Mouse (Mus musculus) liver, adult 2 months (tissue): ENCODE measurements around the gene Gm6588. TPM values are rescaled to one million over a fixed set of nuclear protein-coding genes. Genes with fewer than 3 reads are reported as not detected.

Experiments
- DNase-seq: peaks from one replicate; pipeline ENCODE4 v3.0.0-alpha.2; 2011; ENCODE audit warnings: low read depth, low spot score; ENCODE audit errors: extremely low read depth
- H3K27ac ChIP-seq: fragments of 200-500 bp; replicated peaks from 2 replicates; pipeline ENCODE4 v1.5.1; 2012; ENCODE audit warnings: low read depth, mild to moderate bottlenecking, control low read depth, inconsistent platforms, low read length; ENCODE audit not compliant: insufficient read depth
- H3K27me3 ChIP-seq: fragments of 200-500 bp; 2 replicates; pipeline ENCODE4 v1.6.1; 2012; ENCODE audit warnings: mild to moderate bottlenecking, moderate library complexity, low read length, inconsistent platforms; ENCODE audit not compliant: control insufficient read depth, insufficient read depth
- H3K36me3 ChIP-seq: fragments of 200-500 bp; 2 replicates; pipeline ENCODE4 v1.6.1; 2012; ENCODE audit warnings: low read length, inconsistent platforms; ENCODE audit not compliant: control insufficient read depth, insufficient read depth
- H3K4me1 ChIP-seq: fragments of 200-500 bp; 2 replicates; pipeline ENCODE4 v1.6.1; 2011; ENCODE audit warnings: low read length; ENCODE audit not compliant: control insufficient read depth, insufficient read depth
- H3K4me3 ChIP-seq: fragments of 200-500 bp; 2 replicates; pipeline ENCODE4 v1.5.1; 2011; ENCODE audit warnings: low read depth, mild to moderate bottlenecking, control low read depth, low read length, moderate library complexity; ENCODE audit not compliant: insufficient read depth
- H3K79me2 ChIP-seq: fragments of 200-500 bp; 2 replicates; pipeline ENCODE4 v1.6.1; 2012; ENCODE audit warnings: inconsistent platforms, mild to moderate bottlenecking, low read length, moderate library complexity; ENCODE audit not compliant: control insufficient read depth, insufficient read depth
- H3K9ac ChIP-seq: fragments of 200-500 bp; 2 replicates; pipeline ENCODE4 v1.6.1; 2012; ENCODE audit warnings: low read depth, mild to moderate bottlenecking, control low read depth, inconsistent platforms, low read length
- CTCF ChIP-seq: fragments of 200-500 bp; IDR thresholded peaks from 2 replicates; pipeline ENCODE4 v1.5.1; 2011; ENCODE audit warnings: low read depth, low read length, control low read depth
- POLR2A ChIP-seq: fragments of 200-500 bp; IDR thresholded peaks from 2 replicates; pipeline ENCODE4 v1.6.1; 2011; ENCODE audit warnings: low read length, control low read depth; ENCODE audit not compliant: insufficient read depth; ENCODE audit errors: extremely low read depth
- WGBS: fragments of 180-500 bp; shearing (Covaris S2); methylation state at CpG from one replicate; pipeline ENCODE4 v1.1.7; 2018; 5-methylcytosine and 5-hydroxymethylcytosine counted together
- polyA plus RNA-seq: library from polyadenylated mRNA; depleted of rRNA; stranded (reverse); fragments of >200 nt; gene quantifications from 2 replicates; pipeline ENCODE4 v1.2.3, GENCODE M21; 2012
- total RNA-seq: library from RNA; depleted of rRNA; stranded (reverse); fragments of >200 nt; gene quantifications from 2 replicates; pipeline ENCODE4 v1.2.3, GENCODE M21; 2014

Gm6588 gene
- total and polyA plus RNA-seq, 2 experiments, result not detected

- H3K27me3 ChIP-seq, result no peaks in the 10 kb centered on the region
- 25% methylated on average over 14 of the region's 14 CpGs for WGBS
- no peaks in the 10 kb centered on the region for H3K36me3 ChIP-seq
Observed at GRCm38 (mm10) chr5:112431120-112431775, 18.0 kb upstream of the Gm6588 start.

GRCm38 (mm10) chr5:112432033-112432432 lies 17.2 kb upstream of the Gm6588 start:
- Histone ChIP-seq H3K27me3 (no peaks in the 10 kb centered on the region), H3K4me3 (no peak overlapping the region), H3K36me3 (no peaks in the 10 kb centered on the region), H3K4me1 (no peaks in the 10 kb centered on the region), H3K27ac (no peak overlapping the region), H3K79me2 (no peaks in the 10 kb centered on the region), H3K9ac (no peak overlapping the region)
- TF ChIP-seq POLR2A (no peak), CTCF (no peak)
- no peak for DNase-seq
- WGBS, result 78% methylated on average over 5 of the region's 5 CpGs

More at GRCm38 (mm10) chr5:112431120-112431775, 18.0 kb upstream of the Gm6588 start:
- H3K4me3 ChIP-seq, result no peak overlapping the region
- H3K9ac ChIP-seq, result no peak overlapping the region
- no peak overlapping the region for H3K27ac ChIP-seq
- H3K79me2 ChIP-seq, result no peaks in the 10 kb centered on the region
- no peaks in the 10 kb centered on the region for H3K4me1 ChIP-seq
- TF ChIP-seq CTCF (no peak), POLR2A (no peak)
- DNase-seq, result no peak

GRCm38 (mm10) chr5:112433004-112433403 lies 16.2 kb upstream of the Gm6588 start:
- no peaks in the 10 kb centered on the region for H3K79me2 ChIP-seq
- no peak overlapping the region for H3K4me3 ChIP-seq
- WGBS, result 3% methylated on average over 8 of the region's 8 CpGs
- TF ChIP-seq POLR2A (no peak), CTCF (peak; percentile 81)
- H3K9ac ChIP-seq, result no peak overlapping the region
- no peaks in the 10 kb centered on the region for H3K27me3 ChIP-seq
- no peak overlapping the region for H3K27ac ChIP-seq
- peak; percentile 25 for DNase-seq
- no peaks in the 10 kb centered on the region for H3K4me1 ChIP-seq
- H3K36me3 ChIP-seq, result no peaks in the 10 kb centered on the region

GRCm38 (mm10) chr5:112438535-112438934 lies 10.7 kb upstream of the Gm6588 start:
- H3K36me3 ChIP-seq, result no peaks in the 10 kb centered on the region
- TF ChIP-seq CTCF (no peak), POLR2A (no peak)
- DNase-seq, result no peak
- H3K9ac ChIP-seq, result no peak overlapping the region
- H3K27me3 ChIP-seq, result no peaks in the 10 kb centered on the region
- H3K79me2 ChIP-seq, result no peaks in the 10 kb centered on the region
- H3K4me1 ChIP-seq, result no peaks in the 10 kb centered on the region
- no peak overlapping the region for H3K27ac ChIP-seq
- WGBS, result 54% methylated on average over 10 of the region's 10 CpGs
- H3K4me3 ChIP-seq, result no peak overlapping the region

GRCm38 (mm10) chr5:112453088-112453487 lies 3.9 kb downstream of the Gm6588 start:
- Histone ChIP-seq H3K4me3 (no peak overlapping the region), H3K4me1 (no peaks in the 10 kb centered on the region), H3K79me2 (no peaks in the 10 kb centered on the region), H3K27ac (no peak overlapping the region), H3K27me3 (no peaks in the 10 kb centered on the region), H3K36me3 (no peaks in the 10 kb centered on the region), H3K9ac (no peak overlapping the region)
- no peak for TF ChIP-seq CTCF
- TF ChIP-seq POLR2A, result no peak
- DNase-seq, result no peak
- 61% methylated on average over 9 of the region's 9 CpGs for WGBS

GRCm38 (mm10) chr5:112454966-112455555 lies 5.8 kb downstream of the Gm6588 start:
- Histone ChIP-seq H3K4me3 (no peak overlapping the region), H3K9ac (no peak overlapping the region), H3K4me1 (no peaks in the 10 kb centered on the region), H3K79me2 (no peaks in the 10 kb centered on the region), H3K27ac (no peak overlapping the region), H3K27me3 (no peaks in the 10 kb centered on the region), H3K36me3 (no peaks in the 10 kb centered on the region)
- DNase-seq, result no peak
- 53% methylated on average over 12 of the region's 12 CpGs for WGBS
- TF ChIP-seq CTCF (no peak), POLR2A (no peak)
